Mouse (Mus musculus): ENCODE results near the gene Wdr61. TPM values are rescaled to one million over a fixed set of nuclear protein-coding genes. Genes with fewer than 3 reads are reported as not detected.

The Wdr61 gene
- polyA plus RNA-seq, 1 experiment from 2014 or later: 88.8 TPM

GRCm38 (mm10) chr9:54666116-54666515 lies 68.2 kb downstream of the Wdr61 start:
- Histone ChIP-seq H3K27ac (replicated peaks) (no peak overlapping the region), H3K4me2 (no peak overlapping the region), H3K27me3 (no peaks in the 10 kb centered on the region), H3K4me1 (replicated peaks) (peaks cover 7% of the 10 kb centered on the region; the same call in 1 of the 2 replicates), H3K36me3 (no peaks in the 10 kb centered on the region), H3K9ac (no peak overlapping the region), H3K4me3 (no peak overlapping the region), H3K9me3 (no peaks in the 10 kb centered on the region)
- ATAC-seq (ENCODE audit: low FRiP score, low read depth): no peak
- 93% methylated on average over 3 of the region's 3 CpGs for WGBS

Small RNAs within 50 kb of the gene (microRNA-seq; reads per million reads assigned to microRNA genes)
- not detected for gene Mir5710

Other genes starting within 250 kb of the Wdr61 start
- 56.0 and 59.9 TPM in 2 replicates for gene Dmxl2, start 232.9 kb downstream of the Wdr61 start, polyA plus RNA-seq (2015; fragmentation: Nextera tagmentation; extraction: Ambion mirVana)
- 0.09 TPM in 1 of 2 replicates, not detected in the other for gene Sh2d7, start 195.5 kb downstream of the Wdr61 start, polyA plus RNA-seq (2015; fragmentation: Nextera tagmentation; extraction: Ambion mirVana)
- gene Cib2, start 174.3 kb downstream of the Wdr61 start, polyA plus RNA-seq (2015; fragmentation: Nextera tagmentation; extraction: Ambion mirVana): 61.6 and 62.3 TPM in 2 replicates
- gene Idh3a, start 148.2 kb downstream of the Wdr61 start, polyA plus RNA-seq (2015; fragmentation: Nextera tagmentation; extraction: Ambion mirVana): 159 and 160 TPM in 2 replicates
- gene Acsbg1, start 72.6 kb downstream of the Wdr61 start, polyA plus RNA-seq (2015; fragmentation: Nextera tagmentation; extraction: Ambion mirVana): 35.3 and 35.7 TPM in 2 replicates
- 7.5 and 7.6 TPM in 2 replicates for gene Dnaja4, start 35.6 kb downstream of the Wdr61 start, polyA plus RNA-seq (2015; fragmentation: Nextera tagmentation; extraction: Ambion mirVana)
- gene Crabp1, start 30.2 kb upstream of the Wdr61 start, polyA plus RNA-seq (2015; fragmentation: Nextera tagmentation; extraction: Ambion mirVana): 224 and 240 TPM in 2 replicates
- gene Ireb2, start 129.3 kb upstream of the Wdr61 start, polyA plus RNA-seq (2015; fragmentation: Nextera tagmentation; extraction: Ambion mirVana): 35.1 and 35.8 TPM in 2 replicates
- gene Hykk, start 182.8 kb upstream of the Wdr61 start, polyA plus RNA-seq (2015; fragmentation: Nextera tagmentation; extraction: Ambion mirVana): 2.5 and 2.6 TPM in 2 replicates
- 256 and 262 TPM in 2 replicates for gene Psma4, start 216.3 kb upstream of the Wdr61 start, polyA plus RNA-seq (2015; fragmentation: Nextera tagmentation; extraction: Ambion mirVana)
- 1.1 and 1.4 TPM in 2 replicates for gene AY074887, start 216.5 kb upstream of the Wdr61 start, polyA plus RNA-seq (2015; fragmentation: Nextera tagmentation; extraction: Ambion mirVana)
- 4.4 and 4.5 TPM in 2 replicates for gene Chrna5, start 246.4 kb upstream of the Wdr61 start, polyA plus RNA-seq (2015; fragmentation: Nextera tagmentation; extraction: Ambion mirVana)

Data from hindbrain, embryonic 15.5 days (tissue).